Mouse (Mus musculus): ENCODE data around the gene Slc35f1. TPM values are rescaled to one million over a fixed set of nuclear protein-coding genes. Genes with fewer than 3 reads are reported as not detected.

Slc35f1 gene
- polyA plus RNA-seq, 1 experiment from 2014 or later, result 4.3 TPM

- no peaks in the 10 kb centered on the region for H3K27me3 ChIP-seq
Observed at GRCm38 (mm10) chr10:53052521-53052920, 362.2 kb downstream of the Slc35f1 start.

GRCm38 (mm10) chr10:53060745-53061144 is 370.4 kb downstream of the Slc35f1 start:
- WGBS, result 80% methylated on average over 2 of the region's 2 CpGs
- no peaks in the 10 kb centered on the region for H3K36me3 ChIP-seq
- no peak overlapping the region for H3K4me2 ChIP-seq
- H3K9ac ChIP-seq, result no peak overlapping the region
- no peaks in the 10 kb centered on the region for H3K27me3 ChIP-seq
- H3K4me1 ChIP-seq, result no peaks in the 10 kb centered on the region
- no peak for ATAC-seq (ENCODE audit: insufficient number of reproducible peaks, insufficient read depth, low FRiP score, low TSS enrichment, low read depth)
- no peaks in the 10 kb centered on the region for H3K9me3 ChIP-seq
- H3K27ac ChIP-seq, result no peak overlapping the region
- H3K4me3 ChIP-seq, result no peak overlapping the region

More at GRCm38 (mm10) chr10:53052521-53052920, 362.2 kb downstream of the Slc35f1 start:
- no peaks in the 10 kb centered on the region for H3K36me3 ChIP-seq
- no peak for ATAC-seq (ENCODE audit: insufficient number of reproducible peaks, insufficient read depth, low FRiP score, low TSS enrichment, low read depth)
- H3K4me1 ChIP-seq, result no peaks in the 10 kb centered on the region
- no peak overlapping the region for H3K9ac ChIP-seq
- H3K9me3 ChIP-seq, result no peaks in the 10 kb centered on the region
- H3K27ac ChIP-seq, result no peak overlapping the region
- no peak overlapping the region for H3K4me2 ChIP-seq
- no peak overlapping the region for H3K4me3 ChIP-seq

GRCm38 (mm10) chr10:53062741-53063140 is 372.4 kb downstream of the Slc35f1 start:
- no peak for ATAC-seq (ENCODE audit: insufficient number of reproducible peaks, insufficient read depth, low FRiP score, low TSS enrichment, low read depth)
- no peaks in the 10 kb centered on the region for H3K27me3 ChIP-seq
- no peak overlapping the region for H3K9ac ChIP-seq
- no peaks in the 10 kb centered on the region for H3K9me3 ChIP-seq
- no peak overlapping the region for H3K27ac ChIP-seq
- no peak overlapping the region for H3K4me3 ChIP-seq
- H3K36me3 ChIP-seq, result no peaks in the 10 kb centered on the region
- H3K4me1 ChIP-seq, result no peaks in the 10 kb centered on the region
- no peak overlapping the region for H3K4me2 ChIP-seq

- H3K27me3 ChIP-seq, result no peaks in the 10 kb centered on the region
- WGBS, result 56% methylated on average over 1 of the region's 1 CpGs
- H3K9ac ChIP-seq, result no peak overlapping the region
- H3K4me1 ChIP-seq, result no peaks in the 10 kb centered on the region
- no peak overlapping the region for H3K27ac ChIP-seq
- 0 out of 2 replicates have a peak, but pooled peaks cover 2% of the 10 kb centered on the region for H3K9me3 ChIP-seq
- no peak overlapping the region for H3K4me3 ChIP-seq
- no peaks in the 10 kb centered on the region for H3K36me3 ChIP-seq
- ATAC-seq (ENCODE audit: insufficient number of reproducible peaks, insufficient read depth, low FRiP score, low TSS enrichment, low read depth), result no peak
- no peak overlapping the region for H3K4me2 ChIP-seq
Observed at GRCm38 (mm10) chr10:53087811-53088210, 397.5 kb downstream of the Slc35f1 start.

GRCm38 (mm10) chr10:53091525-53091924 is 401.2 kb downstream of the Slc35f1 start:
- ATAC-seq (ENCODE audit: insufficient number of reproducible peaks, insufficient read depth, low FRiP score, low TSS enrichment, low read depth), result no peak
- H3K27me3 ChIP-seq, result no peaks in the 10 kb centered on the region
- 0 out of 2 replicates have a peak, but pooled peaks cover 2% of the 10 kb centered on the region for H3K9me3 ChIP-seq
- H3K4me3 ChIP-seq, result no peak overlapping the region
- no peaks in the 10 kb centered on the region for H3K36me3 ChIP-seq
- H3K4me1 ChIP-seq, result no peaks in the 10 kb centered on the region
- H3K27ac ChIP-seq, result no peak overlapping the region
- no peak overlapping the region for H3K4me2 ChIP-seq
- WGBS, result 69% methylated on average over 4 of the region's 4 CpGs
- no peak overlapping the region for H3K9ac ChIP-seq

GRCm38 (mm10) chr10:53096446-53096845 is 406.1 kb downstream of the Slc35f1 start:
- H3K9ac ChIP-seq, result no peak overlapping the region
- H3K4me3 ChIP-seq, result no peak overlapping the region
- no peaks in the 10 kb centered on the region for H3K27me3 ChIP-seq
- no peaks in the 10 kb centered on the region for H3K36me3 ChIP-seq
- H3K4me2 ChIP-seq, result no peak overlapping the region
- H3K4me1 ChIP-seq, result no peaks in the 10 kb centered on the region
- H3K27ac ChIP-seq, result no peak overlapping the region
- WGBS, result 30% methylated on average over 3 of the region's 3 CpGs
- ATAC-seq (ENCODE audit: insufficient number of reproducible peaks, insufficient read depth, low FRiP score, low TSS enrichment, low read depth), result no peak
- no peaks in the 10 kb centered on the region for H3K9me3 ChIP-seq

GRCm38 (mm10) chr10:53100881-53101280 is 410.5 kb downstream of the Slc35f1 start:
- Histone ChIP-seq H3K9me3 (no peaks in the 10 kb centered on the region), H3K9ac (no peak overlapping the region), H3K4me1 (no peaks in the 10 kb centered on the region), H3K4me2 (no peak overlapping the region), H3K27ac (no peak overlapping the region), H3K4me3 (no peak overlapping the region), H3K27me3 (no peaks in the 10 kb centered on the region), H3K36me3 (no peaks in the 10 kb centered on the region)
- WGBS, result 84% methylated on average over 3 of the region's 3 CpGs
- ATAC-seq (ENCODE audit: insufficient number of reproducible peaks, insufficient read depth, low FRiP score, low TSS enrichment, low read depth), result no peak

- Histone ChIP-seq H3K9ac (no peak overlapping the region), H3K4me2 (no peak overlapping the region), H3K36me3 (no peaks in the 10 kb centered on the region), H3K4me1 (no peaks in the 10 kb centered on the region), H3K4me3 (no peak overlapping the region), H3K27ac (no peak overlapping the region), H3K9me3 (no peaks in the 10 kb centered on the region), H3K27me3 (no peaks in the 10 kb centered on the region)
- 70% methylated on average over 2 of the region's 2 CpGs for WGBS
- ATAC-seq (ENCODE audit: insufficient number of reproducible peaks, insufficient read depth, low FRiP score, low TSS enrichment, low read depth), result no peak
Observed at GRCm38 (mm10) chr10:53101412-53101811, 411.1 kb downstream of the Slc35f1 start.

GRCm38 (mm10) chr10:53102423-53102822 is 412.1 kb downstream of the Slc35f1 start:
- H3K4me2 ChIP-seq, result no peak overlapping the region
- H3K9me3 ChIP-seq, result no peaks in the 10 kb centered on the region
- no peak overlapping the region for H3K9ac ChIP-seq
- no peak overlapping the region for H3K4me3 ChIP-seq
- H3K4me1 ChIP-seq, result no peaks in the 10 kb centered on the region
- WGBS, result 86% methylated on average over 2 of the region's 2 CpGs
- no peak for ATAC-seq (ENCODE audit: insufficient number of reproducible peaks, insufficient read depth, low FRiP score, low TSS enrichment, low read depth)
- no peak overlapping the region for H3K27ac ChIP-seq
- H3K36me3 ChIP-seq, result no peaks in the 10 kb centered on the region
- no peaks in the 10 kb centered on the region for H3K27me3 ChIP-seq

GRCm38 (mm10) chr10:53115028-53115427 is 424.7 kb downstream of the Slc35f1 start:
- WGBS, result 22% methylated on average over 3 of the region's 3 CpGs
- Histone ChIP-seq H3K9me3 (no peaks in the 10 kb centered on the region), H3K36me3 (no peaks in the 10 kb centered on the region), H3K27me3 (no peaks in the 10 kb centered on the region), H3K27ac (no peak overlapping the region), H3K9ac (no peak overlapping the region), H3K4me1 (no peaks in the 10 kb centered on the region), H3K4me3 (no peak overlapping the region), H3K4me2 (no peak overlapping the region)
- ATAC-seq (ENCODE audit: insufficient number of reproducible peaks, insufficient read depth, low FRiP score, low TSS enrichment, low read depth), result no peak

- no peak for ATAC-seq (ENCODE audit: insufficient number of reproducible peaks, insufficient read depth, low FRiP score, low TSS enrichment, low read depth)
Observed at GRCm38 (mm10) chr10:53115673-53116398, 425.5 kb downstream of the Slc35f1 start.

GRCm38 (mm10) chr10:53120608-53121007 is 430.3 kb downstream of the Slc35f1 start:
- Histone ChIP-seq H3K4me2 (no peak overlapping the region), H3K9ac (no peak overlapping the region), H3K9me3 (no peaks in the 10 kb centered on the region), H3K4me3 (no peak overlapping the region), H3K27ac (no peak overlapping the region), H3K4me1 (no peaks in the 10 kb centered on the region), H3K27me3 (no peaks in the 10 kb centered on the region), H3K36me3 (no peaks in the 10 kb centered on the region)
- no peak for ATAC-seq (ENCODE audit: insufficient number of reproducible peaks, insufficient read depth, low FRiP score, low TSS enrichment, low read depth)
- 92% methylated on average over 2 of the region's 2 CpGs for WGBS

More at GRCm38 (mm10) chr10:53115673-53116398, 425.5 kb downstream of the Slc35f1 start:
- Histone ChIP-seq H3K36me3 (no peaks in the 10 kb centered on the region), H3K4me1 (no peaks in the 10 kb centered on the region), H3K9ac (no peak overlapping the region), H3K4me3 (no peak overlapping the region), H3K4me2 (no peak overlapping the region), H3K27me3 (no peaks in the 10 kb centered on the region), H3K9me3 (no peaks in the 10 kb centered on the region), H3K27ac (no peak overlapping the region)
- WGBS, result 69% methylated on average over 7 of the region's 7 CpGs

Data from embryonic facial prominence, embryonic 13.5 days (tissue).